Mouse (Mus musculus) myocyte (in vitro differentiated cells): ENCODE measurements around the gene Epha5. TPM values are rescaled to one million over a fixed set of nuclear protein-coding genes. Genes with fewer than 3 reads are reported as not detected.

Experiments used
- H3K27me3 ChIP-seq: one replicate; pipeline ENCODE4 v1.6.1; 2011; ENCODE audit not compliant: control insufficient read depth, insufficient read depth, insufficient read length
- H3K36me3 ChIP-seq: one replicate; pipeline ENCODE4 v1.6.1; 2011; ENCODE audit not compliant: control insufficient read depth, insufficient read depth
- H3K4me2 ChIP-seq: one replicate; pipeline ENCODE4 v1.6.1; 2011; ENCODE audit warnings: low read depth, control low read depth
- H3K4me3 ChIP-seq: one replicate; pipeline ENCODE4 v1.5.1; 2011; ENCODE audit warnings: mild to moderate bottlenecking, control low read depth, moderate library complexity
- H3K79me2 ChIP-seq: one replicate; pipeline ENCODE4 v1.6.1; 2011; ENCODE audit not compliant: control insufficient read depth, insufficient read depth
- H3ac ChIP-seq: one replicate; pipeline ENCODE4 v1.6.1; 2011; ENCODE audit not compliant: control insufficient read depth, insufficient read length
- CEBPB ChIP-seq: IDR thresholded peaks from 2 replicates; pipeline ENCODE4 v1.6.1; 2011; ENCODE audit warnings: mild to moderate bottlenecking, moderate library complexity; ENCODE audit not compliant: poor library complexity, insufficient read depth, severe bottlenecking
- E2F4 ChIP-seq: IDR thresholded peaks from one replicate; pipeline ENCODE4 v1.6.1; 2011; ENCODE audit warnings: mild to moderate bottlenecking, control low read depth, moderate library complexity; ENCODE audit not compliant: insufficient read depth
- MAX ChIP-seq: IDR thresholded peaks from one replicate; pipeline ENCODE4 v1.6.1; 2011; ENCODE audit warnings: low read depth, mild to moderate bottlenecking, control low read depth
- MYOD1 ChIP-seq, 3 experiments: IDR thresholded peaks; one replicate each; pipeline ENCODE4 v1.6.1; 2011; ENCODE audit warnings: control low read depth in 2 of 3, low read depth in 2 of 3, mild to moderate bottlenecking in 2 of 3, moderate library complexity in 1 of 3; ENCODE audit not compliant: insufficient read length in 2 of 3, control insufficient read depth in 1 of 3
- MYOG ChIP-seq, 3 experiments: IDR thresholded peaks; one replicate each; pipeline ENCODE4 v1.6.1; 2011; ENCODE audit warnings: control low read depth in 2 of 3, low read depth in 2 of 3, mild to moderate bottlenecking in 2 of 3; ENCODE audit not compliant: insufficient read length in 2 of 3, control insufficient read depth in 1 of 3, insufficient read depth in 1 of 3
- POLR2A ChIP-seq: IDR thresholded peaks from one replicate; pipeline ENCODE4 v1.6.1; 2011; ENCODE audit warnings: low read depth, mild to moderate bottlenecking, control low read depth, moderate library complexity; ENCODE audit not compliant: insufficient read length
- POLR2AphosphoS2 ChIP-seq: IDR thresholded peaks from one replicate; pipeline ENCODE4 v1.6.1; 2011; ENCODE audit warnings: low read depth, control low read depth; ENCODE audit not compliant: insufficient read length
- REST ChIP-seq: IDR thresholded peaks from one replicate; pipeline ENCODE4 v1.6.1; 2011; ENCODE audit warnings: mild to moderate bottlenecking, control low read depth, moderate library complexity; ENCODE audit not compliant: insufficient read depth, insufficient read length
- SRF ChIP-seq: IDR thresholded peaks from one replicate; pipeline ENCODE4 v1.6.1; 2011; ENCODE audit warnings: low read depth; ENCODE audit not compliant: control insufficient read depth, insufficient read length
- TCF12 ChIP-seq: IDR thresholded peaks from one replicate; pipeline ENCODE4 v1.6.1; 2011; ENCODE audit warnings: mild to moderate bottlenecking, control low read depth; ENCODE audit not compliant: poor library complexity, insufficient read depth, severe bottlenecking
- TCF3 ChIP-seq: IDR thresholded peaks from one replicate; pipeline ENCODE4 v1.6.1; 2011; ENCODE audit warnings: low read depth, control low read depth; ENCODE audit not compliant: insufficient read length
- USF1 ChIP-seq: IDR thresholded peaks from one replicate; pipeline ENCODE4 v1.6.1; 2011; ENCODE audit warnings: low read depth, mild to moderate bottlenecking, control low read depth, moderate library complexity
- polyA plus RNA-seq: library from polyadenylated mRNA; unstranded; fragments of >200 nt; fragmentation: generic; extraction: Trizol; gene quantifications from one replicate; pipeline ENCODE4 v1.2.1, GENCODE M21; 2012; ENCODE audit warnings: missing spikeins

Gene Epha5
- polyA plus RNA-seq, 1 experiment, result not detected

GRCm38 (mm10) chr5:84317839-84318238 is 99.3 kb downstream of the Epha5 start:
- Histone ChIP-seq H3ac (no peak overlapping the region), H3K36me3 (no peaks in the 10 kb centered on the region), H3K4me2 (no peak overlapping the region), H3K79me2 (no peaks in the 10 kb centered on the region), H3K27me3 (no peaks in the 10 kb centered on the region), H3K4me3 (no peak overlapping the region)
- no peak for TF ChIP-seq MYOD1 (IDR thresholded peaks at IDR 0.05; ENCODE audit: control insufficient read depth in 1 of 3, insufficient read length in 2 of 3, low read depth in 2 of 3)
- no peak for TF ChIP-seq CEBPB
- no peak for TF ChIP-seq USF1
- no peak for TF ChIP-seq TCF12
- TF ChIP-seq TCF3, result no peak
- no peak for TF ChIP-seq E2F4
- TF ChIP-seq POLR2AphosphoS2, result no peak
- TF ChIP-seq MAX, result no peak
- TF ChIP-seq MYOG (IDR thresholded peaks at IDR 0.05; ENCODE audit: control insufficient read depth in 1 of 3, insufficient read depth in 1 of 3, insufficient read length in 2 of 3, low read depth in 2 of 3), result no peak
- no peak for TF ChIP-seq POLR2A
- no peak for TF ChIP-seq REST
- no peak for TF ChIP-seq SRF

DNA sequence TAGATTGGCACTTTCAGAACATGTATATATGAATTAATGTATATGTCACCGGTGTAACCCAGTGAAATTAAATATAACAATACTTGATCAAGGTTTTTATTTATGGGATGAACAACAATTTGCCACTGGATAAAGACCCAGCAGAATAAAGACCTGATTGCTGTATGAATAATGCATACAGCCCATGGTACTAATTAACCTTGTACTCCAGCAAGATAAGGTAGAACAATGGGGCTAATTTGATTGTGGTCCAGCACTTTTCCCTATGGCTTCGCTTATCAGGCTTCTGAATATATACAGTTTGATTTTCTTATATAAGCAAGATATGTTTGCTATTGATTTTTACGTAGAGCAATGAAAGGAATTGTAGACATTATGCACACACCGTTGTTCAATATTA is 103.6 kb downstream of the Epha5 start:
- Histone ChIP-seq H3K4me2 (no peak overlapping the region), H3ac (no peak overlapping the region), H3K79me2 (no peaks in the 10 kb centered on the region), H3K36me3 (no peaks in the 10 kb centered on the region), H3K4me3 (no peak overlapping the region), H3K27me3 (no peaks in the 10 kb centered on the region)
- TF ChIP-seq SRF (no peak), MYOG (IDR thresholded peaks at IDR 0.05; ENCODE audit: control insufficient read depth in 1 of 3, insufficient read depth in 1 of 3, insufficient read length in 2 of 3, low read depth in 2 of 3) (no peak), TCF3 (no peak), POLR2A (no peak), CEBPB (no peak), E2F4 (no peak), USF1 (no peak), REST (no peak), TCF12 (no peak), MYOD1 (IDR thresholded peaks at IDR 0.05; ENCODE audit: control insufficient read depth in 1 of 3, insufficient read length in 2 of 3, low read depth in 2 of 3) (no peak), MAX (no peak), POLR2AphosphoS2 (no peak)

GRCm38 (mm10) chr5:84298878-84299736 is 118.1 kb downstream of the Epha5 start:
- H3K79me2 ChIP-seq, result no peaks in the 10 kb centered on the region
- no peak overlapping the region for H3K4me2 ChIP-seq
- no peaks in the 10 kb centered on the region for H3K27me3 ChIP-seq
- no peaks in the 10 kb centered on the region for H3K36me3 ChIP-seq
- no peak overlapping the region for H3K4me3 ChIP-seq
- no peak for TF ChIP-seq CEBPB
- TF ChIP-seq TCF3, result no peak
- no peak for TF ChIP-seq POLR2A
- TF ChIP-seq POLR2AphosphoS2, result no peak
- no peak for TF ChIP-seq MYOG (IDR thresholded peaks at IDR 0.05; ENCODE audit: control insufficient read depth in 1 of 3, insufficient read depth in 1 of 3, insufficient read length in 2 of 3, low read depth in 2 of 3)
- TF ChIP-seq SRF, result no peak
- TF ChIP-seq MYOD1 (IDR thresholded peaks at IDR 0.05; ENCODE audit: control insufficient read depth in 1 of 3, insufficient read length in 2 of 3, low read depth in 2 of 3), result no peak
- TF ChIP-seq E2F4, result no peak
- no peak for TF ChIP-seq REST
- TF ChIP-seq USF1, result no peak
- no peak for TF ChIP-seq MAX
- H3ac ChIP-seq, result no peak overlapping the region

- no peaks in the 10 kb centered on the region for H3K27me3 ChIP-seq
- H3ac ChIP-seq, result no peak overlapping the region
- H3K79me2 ChIP-seq, result no peaks in the 10 kb centered on the region
- TF ChIP-seq CEBPB, result no peak
- TF ChIP-seq SRF, result no peak
- H3K4me3 ChIP-seq, result no peak overlapping the region
- no peak overlapping the region for H3K4me2 ChIP-seq
- no peaks in the 10 kb centered on the region for H3K36me3 ChIP-seq
Measured at GRCm38 (mm10) chr5:84289429-84289977, 127.7 kb downstream of the Epha5 start.
